Mouse (Mus musculus): ENCODE measurements around the gene C77080. TPM values are rescaled to one million over a fixed set of nuclear protein-coding genes. Genes with fewer than 3 reads are reported as not detected.

C77080 gene
- polyA plus RNA-seq, 1 experiment, result 7.5 TPM

Other genes starting within 250 kb of the C77080 start
- gene Rnf19b, start 203.1 kb downstream of the C77080 start, polyA plus RNA-seq (2012; rRNA removed), result 45.4 and 47.8 TPM in 2 replicates
- gene Tmem54, start 155.9 kb downstream of the C77080 start, polyA plus RNA-seq (2012; rRNA removed), result 0.32 TPM in 1 of 2 replicates, not detected in the other
- gene Hpca, start 139.4 kb downstream of the C77080 start, polyA plus RNA-seq (2012; rRNA removed), result 560 and 728 TPM in 2 replicates
- 82.9 and 90.1 TPM in 2 replicates for gene Fndc5, start 124.4 kb downstream of the C77080 start, polyA plus RNA-seq (2012; rRNA removed)
- 28.0 and 31.5 TPM in 2 replicates for gene S100pbp, start 71.7 kb downstream of the C77080 start, polyA plus RNA-seq (2012; rRNA removed)
- 72.0 and 72.5 TPM in 2 replicates for gene Yars, start 71.6 kb downstream of the C77080 start, polyA plus RNA-seq (2012; rRNA removed)
- gene Sync, start 26.2 kb upstream of the C77080 start, polyA plus RNA-seq (2012; rRNA removed), result 1.3 TPM in 2 replicates
- gene Rbbp4, start 74.0 kb upstream of the C77080 start, polyA plus RNA-seq (2012; rRNA removed), result 59.1 and 61.4 TPM in 2 replicates
- gene Zbtb8os, start 74.3 kb upstream of the C77080 start, polyA plus RNA-seq (2012; rRNA removed), result 31.1 and 32.0 TPM in 2 replicates
- gene Zbtb8a, start 116.7 kb upstream of the C77080 start, polyA plus RNA-seq (2012; rRNA removed), result 8.5 and 9.2 TPM in 2 replicates
- gene Zbtb8b, start 179.4 kb upstream of the C77080 start, polyA plus RNA-seq (2012; rRNA removed), result 2.0 and 2.6 TPM in 2 replicates
- gene Bsdc1, start 200.2 kb upstream of the C77080 start, polyA plus RNA-seq (2012; rRNA removed), result 36.5 and 37.9 TPM in 2 replicates
- gene Tssk3, start 229.6 kb upstream of the C77080 start, polyA plus RNA-seq (2012; rRNA removed), result 0.11 and 0.26 TPM in 2 replicates
- 1.2 and 1.6 TPM in 2 replicates for gene Fam229a, start 229.8 kb upstream of the C77080 start, polyA plus RNA-seq (2012; rRNA removed)

Data from frontal cortex, adult 2 months (tissue).